Mouse (Mus musculus) leukemia stem cell, adult 10-12 weeks (primary cell): Measurements from ENCODE around the gene Chka. TPM values are rescaled to one million over a fixed set of nuclear protein-coding genes. Genes with fewer than 3 reads are reported as not detected.

ENCODE experiments used
- polyA plus RNA-seq: library from polyadenylated mRNA; stranded (reverse); fragments of >175 nt; gene quantifications from 2 replicates; pipeline ENCODE4 v1.2.3, GENCODE M21; 2012; ENCODE audit warnings: low replicate concordance

The Chka gene
- 11.0 and 16.6 TPM in 2 replicates for polyA plus RNA-seq

DNA sequence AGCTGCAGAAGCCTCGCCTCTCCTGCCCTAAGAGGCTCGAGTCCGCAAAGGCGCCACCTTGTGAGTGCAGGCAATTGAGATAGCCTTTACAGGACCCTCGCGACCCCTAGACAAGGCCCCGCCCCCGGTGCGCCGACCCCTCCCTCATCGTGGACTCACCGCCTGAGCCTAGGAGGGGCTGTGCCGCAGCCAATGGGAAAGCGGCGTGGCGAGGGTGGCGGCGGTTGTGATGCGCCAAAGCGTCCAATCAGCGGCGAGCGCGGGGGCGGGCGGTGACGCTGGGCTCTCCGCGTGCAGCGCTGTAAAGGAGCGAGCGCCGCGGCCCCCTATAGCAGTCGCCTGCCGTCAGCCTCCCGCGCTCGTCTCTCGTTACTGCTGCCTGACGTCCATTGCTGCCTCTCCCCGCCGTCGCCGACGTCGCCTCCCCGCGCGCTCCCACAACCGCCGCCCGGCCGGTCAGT, at the start of gene Chka:
Gene Chka (plus strand): TSS at position 272 of the 461 bp plus-strand sequence.

DNA sequence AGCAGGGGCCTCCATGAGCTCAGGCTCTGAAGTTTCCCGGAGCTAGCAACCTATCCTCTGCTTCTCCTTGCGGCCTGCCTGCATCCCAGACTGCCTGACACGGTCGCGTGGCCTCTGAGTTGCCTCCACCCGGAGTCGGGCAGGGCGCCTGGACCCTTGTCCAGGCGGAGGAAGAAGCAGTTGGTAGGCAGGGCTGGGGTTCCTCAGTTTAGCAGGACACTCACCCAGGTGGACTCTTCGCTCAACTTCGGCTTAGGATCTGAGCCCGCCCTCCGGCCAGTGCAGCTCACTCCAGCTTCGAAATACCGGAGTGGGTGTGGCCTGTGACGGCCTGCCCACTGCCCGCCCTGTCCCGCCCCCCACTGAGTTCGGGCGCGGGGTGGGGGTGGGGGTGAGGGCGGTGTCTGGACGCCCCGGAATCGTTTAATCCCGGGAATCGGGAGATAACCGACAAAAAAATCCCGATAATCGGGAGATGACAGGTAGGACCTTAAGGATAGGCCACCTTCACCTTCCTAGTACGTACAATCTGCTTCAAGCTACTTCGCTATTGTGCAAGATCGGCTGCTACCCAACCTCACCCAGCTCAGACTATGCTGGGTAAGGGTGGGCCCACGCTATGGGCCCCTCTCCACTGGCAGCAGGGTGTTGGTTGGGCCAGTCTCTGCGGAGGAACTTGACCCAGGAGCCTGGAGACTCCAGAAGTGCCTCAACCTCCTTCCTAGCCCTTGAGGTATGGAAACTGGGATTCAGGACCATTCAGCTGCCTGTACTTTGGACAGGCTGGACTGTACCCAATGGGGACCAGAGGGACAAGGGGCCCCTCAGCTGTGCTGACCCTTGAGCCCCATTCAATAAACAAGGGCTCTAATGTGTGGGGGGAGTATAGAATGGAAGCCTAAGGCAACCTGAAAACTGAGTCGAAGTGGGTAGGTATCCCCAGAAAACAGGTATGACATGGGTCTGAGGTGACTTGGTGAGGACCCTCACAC, 55.5 kb downstream of the Chka start, which contains the start of gene Tcirg1:
Gene Tcirg1 (minus strand): TSS at position 339 of the 992 bp plus-strand sequence.

DNA sequence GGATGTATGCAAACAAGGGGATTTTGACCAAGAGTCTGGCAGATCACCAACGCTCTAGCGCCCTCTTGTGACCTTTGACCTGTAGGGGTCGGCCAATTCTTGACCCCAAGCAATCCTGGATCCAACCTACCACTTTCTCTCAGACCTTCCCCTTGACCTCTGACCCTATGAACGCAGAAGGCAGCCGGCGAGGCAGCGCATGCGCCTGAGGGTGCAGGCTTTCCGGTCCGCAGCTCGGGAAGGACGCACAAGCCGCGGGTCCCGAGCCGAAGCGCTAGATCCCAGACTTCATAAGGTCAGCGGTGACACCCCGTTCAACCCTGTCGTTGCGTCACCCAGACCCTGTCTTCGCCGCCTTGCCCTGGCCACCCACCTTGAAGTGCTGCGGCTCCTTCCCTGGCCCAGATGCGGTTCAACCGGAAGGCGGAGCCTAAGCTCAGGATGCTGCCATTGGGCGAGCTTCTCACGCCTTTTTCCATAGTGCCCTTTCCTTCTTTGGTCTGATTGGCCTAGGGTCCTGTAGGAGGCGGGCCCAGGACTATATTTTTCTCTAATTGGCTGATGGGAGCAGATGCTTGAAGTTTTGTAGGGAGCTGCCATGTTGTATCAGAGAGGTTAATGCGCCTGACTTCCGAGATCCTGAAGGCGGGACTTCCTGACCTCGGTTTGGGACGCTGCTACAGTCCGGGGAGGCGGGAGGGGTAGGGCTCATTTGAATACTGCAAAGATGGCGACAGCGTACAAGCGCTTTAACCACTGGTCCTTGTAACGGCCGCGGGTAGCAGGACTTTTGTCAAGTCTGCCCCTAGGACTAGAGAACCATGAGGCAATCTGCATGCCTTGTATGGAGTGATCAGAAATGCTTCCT, 61.0 kb downstream of the Chka start, which contains the start of gene Ndufs8:
Gene Ndufs8 (minus strand): TSS at position 438 of the 868 bp plus-strand sequence.

DNA sequence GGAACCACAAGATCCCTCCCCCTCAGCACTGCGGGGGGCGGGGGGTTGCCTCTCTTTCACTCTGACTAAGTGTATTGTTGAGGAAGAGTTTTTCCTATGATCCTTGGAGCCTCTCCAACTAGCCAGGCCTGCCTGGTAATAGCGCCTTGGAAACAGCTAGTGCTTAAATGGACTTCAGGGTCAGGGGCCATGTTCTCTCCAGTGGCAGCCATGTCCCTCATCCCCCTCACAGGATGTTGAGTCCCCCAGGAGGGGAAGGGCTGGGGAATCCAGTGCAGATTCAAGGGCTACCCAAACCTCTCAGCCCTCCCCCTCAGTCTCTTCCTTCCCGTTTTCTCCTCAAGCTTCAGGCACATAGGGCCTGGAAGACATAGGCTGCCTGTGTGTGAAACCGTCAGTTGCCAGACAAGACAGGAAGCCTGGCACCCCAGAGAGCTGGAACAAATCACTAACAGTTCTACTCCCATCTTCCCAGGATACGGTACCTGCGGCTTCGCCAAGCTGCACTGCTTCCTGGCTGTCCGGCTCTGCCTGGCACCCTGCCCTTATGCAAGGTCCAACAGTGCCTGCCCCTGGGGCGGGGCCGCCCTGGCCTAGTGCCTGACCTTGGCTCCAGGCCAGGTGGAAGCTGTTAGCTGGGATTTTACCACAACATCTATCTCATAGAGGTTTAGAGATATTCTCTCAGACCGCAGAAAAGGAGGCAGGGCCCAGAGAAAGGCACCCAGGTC, 77.8 kb downstream of the Chka start, which contains the start of gene Aldh3b1:
Gene Aldh3b1 (minus strand): TSS at position 598 of the 731 bp plus-strand sequence.

DNA sequence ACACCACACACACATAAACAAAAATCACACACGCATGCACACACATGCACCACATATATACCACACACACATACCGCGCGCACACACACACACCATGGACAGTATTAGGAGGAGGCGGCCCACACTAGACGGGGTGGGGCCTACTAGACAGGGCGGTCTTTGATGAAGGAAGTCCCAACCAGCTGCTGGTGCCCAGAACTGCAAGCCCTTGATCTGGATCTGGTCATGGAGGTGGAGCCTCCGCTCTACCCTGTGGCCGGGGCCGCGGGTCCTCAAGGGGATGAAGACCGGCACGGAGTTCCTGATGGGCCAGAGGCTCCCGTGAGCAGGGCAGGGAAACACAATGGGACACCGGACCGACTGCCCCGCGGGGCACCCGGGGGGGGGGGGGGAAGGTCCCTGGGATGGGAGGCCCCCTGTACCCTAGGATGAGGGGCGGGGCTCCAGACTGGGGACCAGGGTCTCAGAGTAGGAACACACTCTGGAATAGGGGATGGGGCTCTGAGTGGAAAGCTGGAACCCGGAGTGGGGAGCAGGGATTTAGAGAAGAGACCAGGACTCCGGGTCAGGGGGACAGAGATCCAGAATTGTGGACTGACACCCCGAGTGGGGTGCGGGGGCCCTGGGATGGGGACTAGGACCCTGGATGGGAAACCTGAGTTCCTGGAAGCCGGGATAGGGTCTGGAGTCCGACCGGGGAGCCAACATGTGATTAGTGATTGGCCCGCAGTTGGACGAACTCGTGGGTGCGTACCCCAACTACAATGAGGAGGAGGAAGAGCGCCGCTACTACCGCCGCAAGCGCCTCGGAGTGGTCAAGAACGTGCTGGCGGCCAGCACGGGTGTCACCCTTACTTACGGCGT, 83.7 kb downstream of the Chka start, which contains the start of gene Unc93b1:
Gene Unc93b1 (plus strand): TSS at position 155 of the 864 bp plus-strand sequence.

Other genes with a start within 250 kb of the Chka start
- gene Lrp5, start 165.2 kb upstream of the Chka start, polyA plus RNA-seq = 10.6 and 10.8 TPM in 2 replicates
- gene 1810055G02Rik, start 143.5 kb upstream of the Chka start, polyA plus RNA-seq = 8.9 and 30.1 TPM in 2 replicates
- gene Kmt5b, start 84.4 kb upstream of the Chka start, polyA plus RNA-seq = 6.5 and 8.3 TPM in 2 replicates
- 75.8 and 86.6 TPM in 2 replicates for gene Tcirg1, start 55.4 kb downstream of the Chka start, polyA plus RNA-seq
- gene Ndufs8, start 61.0 kb downstream of the Chka start, polyA plus RNA-seq = 14.8 and 113 TPM in 2 replicates
- 3.5 and 4.9 TPM in 2 replicates for gene Aldh3b1, start 78.0 kb downstream of the Chka start, polyA plus RNA-seq
- 122 and 124 TPM in 2 replicates for gene Unc93b1, start 83.4 kb downstream of the Chka start, polyA plus RNA-seq
- not detected in 2 replicates for gene Aldh3b3, start 106.9 kb downstream of the Chka start, polyA plus RNA-seq
- 0.26 and 0.83 TPM in 2 replicates for gene Aldh3b2, start 120.6 kb downstream of the Chka start, polyA plus RNA-seq
- gene Acy3, start 134.8 kb downstream of the Chka start, polyA plus RNA-seq = 4.2 and 13.1 TPM in 2 replicates
- not detected in 2 replicates for gene Tbx10, start 141.0 kb downstream of the Chka start, polyA plus RNA-seq
- gene Nudt8, start 148.8 kb downstream of the Chka start, polyA plus RNA-seq = 18.3 and 18.7 TPM in 2 replicates
- 5.0 TPM in 2 replicates for gene Gm49405, start 148.9 kb downstream of the Chka start, polyA plus RNA-seq
- 9.6 and 25.7 TPM in 2 replicates for gene Doc2g, start 151.5 kb downstream of the Chka start, polyA plus RNA-seq
- 116 and 238 TPM in 2 replicates for gene Ndufv1, start 161.0 kb downstream of the Chka start, polyA plus RNA-seq
- 87.4 and 343 TPM in 2 replicates for gene Gstp1, start 186.2 kb downstream of the Chka start, polyA plus RNA-seq
- gene Gstp2, start 194.2 kb downstream of the Chka start, polyA plus RNA-seq = 0.83 TPM in 1 of 2 replicates, not detected in the other
- 8.9 and 10.2 TPM in 2 replicates for gene Gstp3, start 207.8 kb downstream of the Chka start, polyA plus RNA-seq
- gene Cabp2, start 229.8 kb downstream of the Chka start, polyA plus RNA-seq = not detected in 2 replicates
- gene Cdk2ap2, start 245.4 kb downstream of the Chka start, polyA plus RNA-seq = 187 and 207 TPM in 2 replicates
- gene Pitpnm1, start 248.2 kb downstream of the Chka start, polyA plus RNA-seq = 116 and 152 TPM in 2 replicates